Mouse (Mus musculus): Measurements from ENCODE around the gene Kremen1.

Gene Kremen1

GRCm38 (mm10) chr11:5176685-5177084 lies 84.7 kb downstream of the Kremen1 start:
- in situ Hi-C loops (cut with MboI, MseI) = no loop called here

- in situ Hi-C loops (cut with MboI, MseI) = no loop called here
Measured at GRCm38 (mm10) chr11:5175866-5176265, 85.5 kb downstream of the Kremen1 start.

- in situ Hi-C loops (cut with MboI, MseI) = no loop called here
Measured at GRCm38 (mm10) chr11:5175141-5175540, 86.2 kb downstream of the Kremen1 start.

GRCm38 (mm10) chr11:5172861-5173260 lies 88.5 kb downstream of the Kremen1 start:
- in situ Hi-C loops (cut with MboI, MseI) = no loop called here

GRCm38 (mm10) chr11:5167311-5167710 lies 94.0 kb downstream of the Kremen1 start:
- in situ Hi-C loops (cut with MboI, MseI) = no loop called here

- in situ Hi-C loops (cut with MboI, MseI) = no loop called here
Measured at GRCm38 (mm10) chr11:5165471-5165916, 95.9 kb downstream of the Kremen1 start.

GRCm38 (mm10) chr11:5164310-5164709 lies 97.0 kb downstream of the Kremen1 start:
- in situ Hi-C loops (cut with MboI, MseI) = no loop called here

- in situ Hi-C loops (cut with MboI, MseI) = no loop called here
Measured at GRCm38 (mm10) chr11:5163421-5163820, 97.9 kb downstream of the Kremen1 start.

- in situ Hi-C loops (cut with MboI, MseI) = no loop called here
Measured at GRCm38 (mm10) chr11:5160722-5161485, 100.5 kb downstream of the Kremen1 start.

GRCm38 (mm10) chr11:5158056-5158455 lies 103.3 kb downstream of the Kremen1 start:
- in situ Hi-C loops (cut with MboI, MseI) = no loop called here

- in situ Hi-C loops (cut with MboI, MseI) = loop anchor here (5.0 kb wide), 1 partner anchor 38 kb away; no protein-coding TSS in a partner anchor
Measured at GRCm38 (mm10) chr11:5154961-5155805, 106.2 kb downstream of the Kremen1 start.

GRCm38 (mm10) chr11:5151680-5152337 lies 109.5 kb downstream of the Kremen1 start, which contains the start of gene Emid1:
Gene Emid1 (minus strand): TSS chr11:5152257.
- in situ Hi-C loops (cut with MboI, MseI) = loop anchor here (5.0 kb wide), 1 partner anchor 35 kb away; no protein-coding TSS in a partner anchor

- in situ Hi-C loops (cut with MboI, MseI) = loop anchor here (5.0 kb wide), 1 partner anchor 34 kb away; no protein-coding TSS in a partner anchor
Measured at GRCm38 (mm10) chr11:5151247-5151630, 110.1 kb downstream of the Kremen1 start.

- in situ Hi-C loops (cut with MboI, MseI) = loop anchor here (5.0 kb wide), 1 partner anchor 33 kb away; no protein-coding TSS in a partner anchor
Measured at GRCm38 (mm10) chr11:5150416-5151246, 110.7 kb downstream of the Kremen1 start.

- in situ Hi-C loops (cut with MboI, MseI) = loop anchor here (5.0 kb wide), 2 partner anchors 33 to 57 kb away; no protein-coding TSS in a partner anchor
Measured at GRCm38 (mm10) chr11:5149955-5150354, 111.4 kb downstream of the Kremen1 start.

GRCm38 (mm10) chr11:5149249-5149648 lies 112.1 kb downstream of the Kremen1 start:
- in situ Hi-C loops (cut with MboI, MseI) = loop anchor here in 1 of 2 experiments (5.0 kb wide), 1 partner anchor 58 kb away; no protein-coding TSS in a partner anchor

GRCm38 (mm10) chr11:5145600-5145999 lies 115.8 kb downstream of the Kremen1 start:
- in situ Hi-C loops (cut with MboI, MseI) = loop anchor here in 1 of 2 experiments (5.0 kb wide), 1 partner anchor 62 kb away; no protein-coding TSS in a partner anchor

- in situ Hi-C loops (cut with MboI, MseI) = no loop called here
Measured at GRCm38 (mm10) chr11:5141965-5142364, 119.4 kb downstream of the Kremen1 start.

Measured in T-helper 17 cell (primary cell).